Mouse (Mus musculus) MEL (cell line): ENCODE measurements around the gene Lrrc3. TPM values are rescaled to one million over a fixed set of nuclear protein-coding genes. Genes with fewer than 3 reads are reported as not detected.

Experiments used
- DNase-seq: peaks from one replicate; pipeline ENCODE4 v3.0.0; 2011; ENCODE audit warnings: low read depth, low spot score
- H3K27ac ChIP-seq: 2 replicates; pipeline ENCODE4 v1.5.1; 2012; ENCODE audit warnings: low read depth, mild to moderate bottlenecking, control low read depth, low read length, moderate library complexity; ENCODE audit not compliant: control insufficient read depth
- H3K27me3 ChIP-seq, 2 experiments: fragments of 150-350 bp in 1 of 2; sonication (generic) in 1 of 2; 2 replicates each; pipeline ENCODE4 v1.6.1; 2012; ENCODE audit warnings: low read length in 2 of 2, mild to moderate bottlenecking in 2 of 2, improper control_type of control experiment in 1 of 2, moderate library complexity in 1 of 2; ENCODE audit not compliant: insufficient read depth in 2 of 2, control insufficient read depth in 1 of 2
- H3K36me3 ChIP-seq, 2 experiments: 2 replicates each; pipeline ENCODE4 v1.6.1; 2012 to 2014; ENCODE audit warnings: low read length in 2 of 2, improper control_type of control experiment in 1 of 2, inconsistent platforms in 1 of 2, mild to moderate bottlenecking in 1 of 2; ENCODE audit not compliant: insufficient read depth in 2 of 2, control insufficient read depth in 1 of 2
- H3K4me1 ChIP-seq, 2 experiments: fragments of 150-350 bp in 1 of 2; sonication (generic) in 1 of 2; 2 replicates each; pipeline ENCODE4 v1.6.1; 2012; ENCODE audit warnings: low read length in 2 of 2, improper control_type of control experiment in 1 of 2, mild to moderate bottlenecking in 1 of 2; ENCODE audit not compliant: insufficient read depth in 2 of 2, control insufficient read depth in 1 of 2
- H3K4me3 ChIP-seq, 2 experiments: fragments of 150-350 bp in 1 of 2; sonication (generic) in 1 of 2; 2 replicates each; pipeline ENCODE4 v1.5.1; 2012; ENCODE audit warnings: low read depth in 2 of 2, low read length in 2 of 2, mild to moderate bottlenecking in 2 of 2, moderate library complexity in 2 of 2, control low read depth in 1 of 2, improper control_type of control experiment in 1 of 2; ENCODE audit not compliant: control insufficient read depth in 1 of 2, insufficient read depth in 1 of 2
- H3K79me2 ChIP-seq: 2 replicates; pipeline ENCODE4 v1.6.1; 2012; ENCODE audit warnings: mild to moderate bottlenecking, low read length, moderate library complexity; ENCODE audit not compliant: control insufficient read depth, poor library complexity, insufficient read depth
- H3K9ac ChIP-seq: 2 replicates; pipeline ENCODE4 v1.6.1; 2012; ENCODE audit warnings: low read depth, mild to moderate bottlenecking, control low read depth, low read length, moderate library complexity; ENCODE audit not compliant: control insufficient read depth, poor library complexity, severe bottlenecking
- H3K9me3 ChIP-seq: fragments of 150-350 bp; sonication (generic); replicated peaks from 2 replicates; pipeline ENCODE4 v1.6.1; 2012; ENCODE audit warnings: mild to moderate bottlenecking, low read length, improper control_type of control experiment, moderate library complexity; ENCODE audit not compliant: insufficient read depth
- BHLHE40 ChIP-seq: IDR thresholded peaks from 2 replicates; pipeline ENCODE4 v1.6.1; 2012; ENCODE audit warnings: low read depth, mild to moderate bottlenecking, inconsistent platforms, low read length, improper control_type of control experiment, borderline replicate concordance
- CHD2 ChIP-seq: IDR thresholded peaks from 2 replicates; pipeline ENCODE4 v1.6.1; 2011; ENCODE audit warnings: low read length, improper control_type of control experiment
- CTCF ChIP-seq, 3 experiments: IDR thresholded peaks in 2 of 3; conservative IDR thresholded peaks in 1 of 3; 2 replicates each; pipeline ENCODE4 v1.5.1; 2011 to 2012; ENCODE audit warnings: low read length in 3 of 3, low read depth in 2 of 3, mild to moderate bottlenecking in 2 of 3, improper control_type of control experiment in 1 of 3, inconsistent platforms in 1 of 3, mixed read lengths in 1 of 3, moderate library complexity in 1 of 3; ENCODE audit not compliant: control insufficient read depth in 1 of 3, insufficient read depth in 1 of 3, poor library complexity in 1 of 3, severe bottlenecking in 1 of 3
- EP300 ChIP-seq, 2 experiments: IDR thresholded peaks; 2 replicates each; pipeline ENCODE4 v1.6.1; 2011; ENCODE audit warnings: improper control_type of control experiment in 2 of 2, low read length in 2 of 2, low read depth in 1 of 2, mild to moderate bottlenecking in 1 of 2
- GABPA ChIP-seq: IDR thresholded peaks from 2 replicates; pipeline ENCODE4 v1.6.1; 2012; ENCODE audit warnings: low read depth, mild to moderate bottlenecking, inconsistent platforms, low read length, improper control_type of control experiment, moderate library complexity
- GATA1 ChIP-seq: IDR thresholded peaks from 2 replicates; pipeline ENCODE4 v1.6.1; 2011; ENCODE audit warnings: low read depth, low read length, improper control_type of control experiment
- HCFC1 ChIP-seq: IDR thresholded peaks from 2 replicates; pipeline ENCODE4 v1.6.1; 2012; ENCODE audit warnings: low read depth, mild to moderate bottlenecking, inconsistent platforms, low read length, improper control_type of control experiment, moderate library complexity
- JUND ChIP-seq: IDR thresholded peaks from 2 replicates; pipeline ENCODE4 v1.6.1; 2011; ENCODE audit warnings: low read depth, mild to moderate bottlenecking, improper control_type of control experiment, low read length
- MAFK ChIP-seq: IDR thresholded peaks from 2 replicates; pipeline ENCODE4 v1.6.1; 2011; ENCODE audit warnings: low read depth, mild to moderate bottlenecking, low read length, improper control_type of control experiment, borderline replicate concordance
- MEF2A ChIP-seq: IDR thresholded peaks from 2 replicates; pipeline ENCODE4 v1.6.1; 2014; ENCODE audit warnings: low read depth, mild to moderate bottlenecking, inconsistent platforms, low read length, improper control_type of control experiment; ENCODE audit not compliant: poor library complexity, insufficient replicate concordance, severe bottlenecking; ENCODE audit errors: extremely low read depth
- NELFE ChIP-seq: IDR thresholded peaks from 2 replicates; pipeline ENCODE4 v1.6.1; 2011; ENCODE audit warnings: low read depth, low read length, improper control_type of control experiment
- NRF1 ChIP-seq: IDR thresholded peaks from 2 replicates; pipeline ENCODE4 v1.6.1; 2014; ENCODE audit warnings: low read depth, mild to moderate bottlenecking, inconsistent platforms, low read length, improper control_type of control experiment, moderate library complexity; ENCODE audit not compliant: poor library complexity, insufficient read depth, severe bottlenecking
- POLR2A ChIP-seq, 2 experiments: IDR thresholded peaks; 2 replicates each; pipeline ENCODE4 v1.6.1; 2011 to 2012; ENCODE audit warnings: low read length in 2 of 2, mild to moderate bottlenecking in 2 of 2, control low read depth in 1 of 2, improper control_type of control experiment in 1 of 2, low read depth in 1 of 2, moderate library complexity in 1 of 2; ENCODE audit not compliant: control insufficient read depth in 1 of 2, insufficient read depth in 1 of 2, poor library complexity in 1 of 2
- POLR2AphosphoS2 ChIP-seq: IDR thresholded peaks from 2 replicates; pipeline ENCODE4 v1.6.1; 2011; ENCODE audit warnings: low read length, improper control_type of control experiment
- POLR2AphosphoS5 ChIP-seq: IDR thresholded peaks from 2 replicates; pipeline ENCODE4 v1.6.1; 2012; ENCODE audit warnings: low read depth, borderline replicate concordance, mild to moderate bottlenecking, inconsistent platforms, low read length, moderate library complexity, mixed read lengths
- RAD21 ChIP-seq: IDR thresholded peaks from 2 replicates; pipeline ENCODE4 v1.6.1; 2011; ENCODE audit warnings: mild to moderate bottlenecking, low read depth, low read length, improper control_type of control experiment
- SIN3A ChIP-seq: IDR thresholded peaks from 2 replicates; pipeline ENCODE4 v1.6.1; 2012; ENCODE audit warnings: low read length, improper control_type of control experiment, inconsistent platforms
- SMC3 ChIP-seq: IDR thresholded peaks from 2 replicates; pipeline ENCODE4 v1.6.1; 2011; ENCODE audit warnings: low read depth, low read length, improper control_type of control experiment
- TAL1 ChIP-seq: IDR thresholded peaks from 2 replicates; pipeline ENCODE4 v1.6.1; 2012; ENCODE audit warnings: mild to moderate bottlenecking, inconsistent platforms, low read length, moderate library complexity, mixed read lengths
- TBP ChIP-seq: IDR thresholded peaks from 2 replicates; pipeline ENCODE4 v1.8.0; 2011; ENCODE audit warnings: low read depth, low read length, improper control_type of control experiment
- TCF12 ChIP-seq: IDR thresholded peaks from 2 replicates; pipeline ENCODE4 v1.6.1; 2014; ENCODE audit warnings: low read depth, mild to moderate bottlenecking, inconsistent platforms, low read length, improper control_type of control experiment, moderate library complexity
- UBTF ChIP-seq: IDR thresholded peaks from 2 replicates; pipeline ENCODE4 v1.6.1; 2012; ENCODE audit warnings: low read depth, mild to moderate bottlenecking, inconsistent platforms, low read length, improper control_type of control experiment, moderate library complexity, borderline replicate concordance; ENCODE audit not compliant: insufficient read depth
- USF1 ChIP-seq: IDR thresholded peaks from 2 replicates; pipeline ENCODE4 v1.6.1; 2014; ENCODE audit warnings: low read depth, mild to moderate bottlenecking, inconsistent platforms, low read length, improper control_type of control experiment, moderate library complexity
- USF2 ChIP-seq, 2 experiments: IDR thresholded peaks; 2 replicates each; pipeline ENCODE4 v1.6.1; 2011 to 2012; ENCODE audit warnings: improper control_type of control experiment in 2 of 2, low read length in 2 of 2, borderline replicate concordance in 1 of 2, inconsistent platforms in 1 of 2, low read depth in 1 of 2, mild to moderate bottlenecking in 1 of 2; ENCODE audit not compliant: insufficient read depth in 1 of 2
- ZKSCAN1 ChIP-seq: IDR thresholded peaks from 2 replicates; pipeline ENCODE4 v1.6.1; 2012; ENCODE audit warnings: low read depth, mild to moderate bottlenecking, inconsistent platforms, low read length, improper control_type of control experiment, moderate library complexity
- ZMIZ1 ChIP-seq: IDR thresholded peaks from 2 replicates; pipeline ENCODE4 v1.6.1; 2012; ENCODE audit warnings: low read depth, mild to moderate bottlenecking, inconsistent platforms, low read length, improper control_type of control experiment, moderate library complexity
- polyA plus RNA-seq, 2 experiments: library from polyadenylated mRNA; stranded (reverse) in 1 of 2; unstranded in 1 of 2; fragments of >175 nt in 1 of 2; fragments of >200 nt in 1 of 2; gene quantifications; 2 replicates each; pipeline versions ENCODE4 v1.2.1 to v1.2.4; 2012; ENCODE audit warnings: low replicate concordance in 2 of 2, low read depth in 1 of 2; ENCODE audit not compliant: insufficient read length in 2 of 2, insufficient read depth in 1 of 2, missing spikeins in 1 of 2
- total RNA-seq: library from RNA; depleted of rRNA; stranded (reverse); fragments of 300-350 nt; gene quantifications from 2 replicates; pipeline ENCODE4 v1.2.3, GENCODE M21; 2012

The Lrrc3 gene
- total and polyA plus RNA-seq, 3 experiments: 0.15 to 0.74 TPM; not detected in 1

DNA sequence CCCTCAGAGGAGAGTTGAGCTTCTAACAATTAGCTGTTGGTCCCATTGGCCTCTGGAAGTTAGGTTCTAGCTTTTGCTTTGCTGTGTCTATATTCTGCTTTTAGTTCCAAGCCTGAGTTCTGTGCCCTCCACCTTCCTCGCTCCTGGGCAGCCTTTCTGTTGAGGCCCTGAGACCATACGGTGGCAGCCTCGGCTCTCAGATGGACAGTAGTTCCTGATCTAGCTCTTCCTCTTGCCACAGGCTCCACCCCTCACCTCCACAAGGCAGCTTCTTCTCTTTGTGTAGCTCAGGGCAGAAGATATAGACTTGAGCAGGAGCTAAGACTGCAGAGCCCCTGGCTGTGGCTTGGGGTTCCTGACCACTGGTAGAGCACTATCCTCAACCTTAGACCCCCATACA, 22.0 kb downstream of the Lrrc3 start (continued):
- TF ChIP-seq MEF2A: no peak
- no peak for TF ChIP-seq TBP
- TF ChIP-seq SIN3A: no peak
- 0 out of 2 replicates have a peak, but pooled peaks have one; percentile 17 for TF ChIP-seq SMC3
- no peak for TF ChIP-seq MAFK

DNA sequence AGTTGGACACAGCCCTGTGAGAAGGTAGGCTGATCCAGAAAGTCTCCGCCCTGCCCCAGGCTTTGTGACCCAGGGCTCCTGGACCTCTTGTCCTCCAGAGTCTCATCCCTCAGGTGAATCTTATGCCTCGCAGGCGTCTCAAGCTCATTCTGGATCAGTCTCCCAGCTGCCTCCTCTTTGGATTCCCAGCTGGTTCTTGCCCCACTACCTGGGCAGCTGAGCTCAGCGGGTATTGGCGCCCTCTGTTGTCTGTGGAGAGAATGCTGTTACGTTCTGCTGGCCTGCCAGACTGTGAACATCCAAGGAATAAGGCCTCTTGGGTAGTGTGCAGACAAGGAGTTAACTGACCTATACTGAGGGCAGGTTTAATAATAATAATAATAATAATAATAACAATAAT, 23.4 kb downstream of the Lrrc3 start:
- TF ChIP-seq RAD21 (peak; percentile 23), SMC3 (peak; percentile 44), CTCF (IDR thresholded peaks at IDR 0.05 in 2 of 3, conservative IDR thresholded peaks at IDR 0.05 in 1 of 3; ENCODE audit: control insufficient read depth in 1 of 3, insufficient read depth in 1 of 3, low read depth in 2 of 3, low read length in 3 of 3, poor library complexity in 1 of 3, severe bottlenecking in 1 of 3) (peak; percentile 43 to 71 (median 54)), UBTF (no peak)
- H3K27me3 ChIP-seq: no peaks in the 10 kb centered on the region
- peak; percentile 18 for DNase-seq

DNA sequence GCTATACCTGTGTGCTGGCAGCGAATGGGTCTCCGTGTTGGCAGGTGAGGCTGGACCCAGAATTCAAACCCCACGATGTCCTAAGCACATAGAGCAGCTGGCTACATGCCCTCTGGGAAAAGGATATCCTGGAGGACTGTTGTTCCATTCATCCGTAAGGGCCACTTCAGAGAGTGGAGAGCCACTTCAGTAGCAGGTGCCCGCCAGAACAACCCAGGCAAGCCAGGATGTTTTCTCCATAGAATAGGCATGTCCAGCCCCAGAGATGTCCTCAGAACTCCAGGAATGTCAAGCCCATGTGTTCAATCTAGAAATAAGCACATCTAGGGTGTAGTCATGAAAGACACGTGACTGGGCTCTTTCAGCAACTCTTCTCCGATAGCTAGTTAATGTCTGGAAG, 32.7 kb downstream of the Lrrc3 start:
- H3K4me1 ChIP-seq: peaks cover 0 to 6% of the 10 kb centered on the region in 2 experiments; a peak in 1 of 4 replicates
- H3K36me3 ChIP-seq: no peaks in the 10 kb centered on the region
- no peak overlapping the region for H3K4me3 ChIP-seq
- no peaks in the 10 kb centered on the region for H3K9me3 ChIP-seq
- TF ChIP-seq RAD21 (no peak), POLR2A (IDR thresholded peaks at IDR 0.05; ENCODE audit: control insufficient read depth in 1 of 2, insufficient read depth in 1 of 2, low read depth in 1 of 2, low read length in 2 of 2, poor library complexity in 1 of 2) (no peak), USF1 (no peak), USF2 (IDR thresholded peaks at IDR 0.05; ENCODE audit: borderline replicate concordance in 1 of 2, insufficient read depth in 1 of 2, low read depth in 1 of 2, low read length in 2 of 2) (no peak), GATA1 (no peak), JUND (no peak), NELFE (no peak), EP300 (IDR thresholded peaks at IDR 0.05; ENCODE audit: low read depth in 1 of 2, low read length in 2 of 2) (no peak), GABPA (no peak), ZMIZ1 (no peak), TAL1 (no peak), ZKSCAN1 (no peak), TCF12 (no peak), POLR2AphosphoS5 (no peak), POLR2AphosphoS2 (no peak), BHLHE40 (no peak), CHD2 (no peak), HCFC1 (no peak), SIN3A (no peak), NRF1 (no peak)
- TF ChIP-seq, all 39 proteins: peak for 0
- Histone ChIP-seq H3K27ac (no peak overlapping the region), H3K79me2 (no peaks in the 10 kb centered on the region), H3K27me3 (no peaks in the 10 kb centered on the region), H3K9ac (no peak overlapping the region)
- DNase-seq: no peak

More for the DNA sequence above, 23.4 kb downstream of the Lrrc3 start:
- H3K9me3 ChIP-seq: no peaks in the 10 kb centered on the region
- H3K36me3 ChIP-seq: no peaks in the 10 kb centered on the region
- H3K27ac ChIP-seq: no peak overlapping the region
- H3K4me1 ChIP-seq: 0 out of 4 replicates have a peak, but pooled peaks cover 0 to 2% of the 10 kb centered on the region in 2 experiments
- no peaks in the 10 kb centered on the region for H3K79me2 ChIP-seq
- no peak overlapping the region for H3K9ac ChIP-seq
- no peak overlapping the region for H3K4me3 ChIP-seq
